Mouse (Mus musculus): ENCODE measurements around the gene Timm8a2. TPM values are rescaled to one million over a fixed set of nuclear protein-coding genes. Genes with fewer than 3 reads are reported as not detected.

Timm8a2 gene
- polyA plus RNA-seq, 1 experiment from 2014 or later: not detected

- Histone ChIP-seq H3K4me2 (ENCODE audit: low read length) (no peak overlapping the region), H3K27me3 (replicated peaks; ENCODE audit: control insufficient read depth, insufficient read depth, low read length) (no peaks in the 10 kb centered on the region), H3K27ac (ENCODE audit: low read depth, low read length) (no peak overlapping the region), H3K36me3 (ENCODE audit: control insufficient read depth, insufficient read depth, low read length) (no peaks in the 10 kb centered on the region), H3K9me3 (ENCODE audit: control insufficient read depth, low read length) (no peaks in the 10 kb centered on the region), H3K9ac (ENCODE audit: low read depth, low read length) (no peak overlapping the region), H3K4me1 (ENCODE audit: control insufficient read depth, insufficient read depth, low read depth, low read length) (no peaks in the 10 kb centered on the region), H3K4me3 (ENCODE audit: low read length) (no peak overlapping the region)
- WGBS: 89% methylated on average over 3 of the region's 3 CpGs
- no peak for ATAC-seq
Observed at GRCm38 (mm10) chr14:122041413-122041825, 6.9 kb downstream of the Timm8a2 start.

GRCm38 (mm10) chr14:122042142-122042694 is 7.7 kb downstream of the Timm8a2 start:
- no peak overlapping the region for H3K9ac ChIP-seq (ENCODE audit: low read depth, low read length)
- no peaks in the 10 kb centered on the region for H3K9me3 ChIP-seq (ENCODE audit: control insufficient read depth, low read length)
- WGBS: 83% methylated on average over 8 of the region's 8 CpGs
- H3K4me1 ChIP-seq (ENCODE audit: control insufficient read depth, insufficient read depth, low read depth, low read length): no peaks in the 10 kb centered on the region
- no peak for ATAC-seq
- no peaks in the 10 kb centered on the region for H3K27me3 ChIP-seq (replicated peaks; ENCODE audit: control insufficient read depth, insufficient read depth, low read length)
- H3K27ac ChIP-seq (ENCODE audit: low read depth, low read length): no peak overlapping the region
- no peak overlapping the region for H3K4me3 ChIP-seq (ENCODE audit: low read length)
- H3K4me2 ChIP-seq (ENCODE audit: low read length): no peak overlapping the region
- no peaks in the 10 kb centered on the region for H3K36me3 ChIP-seq (ENCODE audit: control insufficient read depth, insufficient read depth, low read length)

- Histone ChIP-seq H3K36me3 (ENCODE audit: control insufficient read depth, insufficient read depth, low read length) (no peaks in the 10 kb centered on the region), H3K27me3 (replicated peaks; ENCODE audit: control insufficient read depth, insufficient read depth, low read length) (no peaks in the 10 kb centered on the region), H3K9me3 (ENCODE audit: control insufficient read depth, low read length) (no peaks in the 10 kb centered on the region), H3K4me1 (ENCODE audit: control insufficient read depth, insufficient read depth, low read depth, low read length) (no peaks in the 10 kb centered on the region), H3K4me2 (ENCODE audit: low read length) (no peak overlapping the region), H3K9ac (ENCODE audit: low read depth, low read length) (no peak overlapping the region), H3K4me3 (ENCODE audit: low read length) (no peak overlapping the region), H3K27ac (ENCODE audit: low read depth, low read length) (no peak overlapping the region)
- 92% methylated on average over 8 of the region's 8 CpGs for WGBS
- no peak for ATAC-seq
Observed at GRCm38 (mm10) chr14:122047784-122048183, 13.3 kb downstream of the Timm8a2 start.

GRCm38 (mm10) chr14:122048816-122049215 is 14.3 kb downstream of the Timm8a2 start:
- H3K36me3 ChIP-seq (ENCODE audit: control insufficient read depth, insufficient read depth, low read length): no peaks in the 10 kb centered on the region
- H3K27ac ChIP-seq (ENCODE audit: low read depth, low read length): no peak overlapping the region
- no peaks in the 10 kb centered on the region for H3K9me3 ChIP-seq (ENCODE audit: control insufficient read depth, low read length)
- H3K27me3 ChIP-seq (replicated peaks; ENCODE audit: control insufficient read depth, insufficient read depth, low read length): no peaks in the 10 kb centered on the region
- 86% methylated on average over 9 of the region's 9 CpGs for WGBS
- H3K4me3 ChIP-seq (ENCODE audit: low read length): no peak overlapping the region
- H3K9ac ChIP-seq (ENCODE audit: low read depth, low read length): no peak overlapping the region
- H3K4me1 ChIP-seq (ENCODE audit: control insufficient read depth, insufficient read depth, low read depth, low read length): no peaks in the 10 kb centered on the region
- no peak for ATAC-seq
- no peak overlapping the region for H3K4me2 ChIP-seq (ENCODE audit: low read length)

- Histone ChIP-seq H3K9ac (ENCODE audit: low read depth, low read length) (no peak overlapping the region), H3K9me3 (ENCODE audit: control insufficient read depth, low read length) (no peaks in the 10 kb centered on the region), H3K27me3 (replicated peaks; ENCODE audit: control insufficient read depth, insufficient read depth, low read length) (no peaks in the 10 kb centered on the region), H3K4me2 (ENCODE audit: low read length) (no peak overlapping the region), H3K36me3 (ENCODE audit: control insufficient read depth, insufficient read depth, low read length) (no peaks in the 10 kb centered on the region), H3K27ac (ENCODE audit: low read depth, low read length) (no peak overlapping the region), H3K4me1 (ENCODE audit: control insufficient read depth, insufficient read depth, low read depth, low read length) (no peaks in the 10 kb centered on the region), H3K4me3 (ENCODE audit: low read length) (no peak overlapping the region)
- ATAC-seq: no peak
- 89% methylated on average over 9 of the region's 9 CpGs for WGBS
Observed at GRCm38 (mm10) chr14:122052896-122053635, 18.6 kb downstream of the Timm8a2 start.

- Histone ChIP-seq H3K27me3 (replicated peaks; ENCODE audit: control insufficient read depth, insufficient read depth, low read length) (no peaks in the 10 kb centered on the region), H3K4me3 (ENCODE audit: low read length) (no peak overlapping the region), H3K9me3 (ENCODE audit: control insufficient read depth, low read length) (no peaks in the 10 kb centered on the region), H3K36me3 (ENCODE audit: control insufficient read depth, insufficient read depth, low read length) (no peaks in the 10 kb centered on the region), H3K4me2 (ENCODE audit: low read length) (no peak overlapping the region), H3K9ac (ENCODE audit: low read depth, low read length) (no peak overlapping the region), H3K4me1 (ENCODE audit: control insufficient read depth, insufficient read depth, low read depth, low read length) (no peaks in the 10 kb centered on the region), H3K27ac (ENCODE audit: low read depth, low read length) (no peak overlapping the region)
- 79% methylated on average over 6 of the region's 6 CpGs for WGBS
- no peak for ATAC-seq
Observed at GRCm38 (mm10) chr14:122056871-122057270, 22.4 kb downstream of the Timm8a2 start.

GRCm38 (mm10) chr14:122057941-122058346 is 23.5 kb downstream of the Timm8a2 start:
- no peaks in the 10 kb centered on the region for H3K27me3 ChIP-seq (replicated peaks; ENCODE audit: control insufficient read depth, insufficient read depth, low read length)
- H3K4me2 ChIP-seq (ENCODE audit: low read length): no peak overlapping the region
- no peak overlapping the region for H3K27ac ChIP-seq (ENCODE audit: low read depth, low read length)
- H3K36me3 ChIP-seq (ENCODE audit: control insufficient read depth, insufficient read depth, low read length): no peaks in the 10 kb centered on the region
- ATAC-seq: no peak
- no peak overlapping the region for H3K4me3 ChIP-seq (ENCODE audit: low read length)
- no peaks in the 10 kb centered on the region for H3K4me1 ChIP-seq (ENCODE audit: control insufficient read depth, insufficient read depth, low read depth, low read length)
- 60% methylated on average over 2 of the region's 2 CpGs for WGBS
- H3K9ac ChIP-seq (ENCODE audit: low read depth, low read length): no peak overlapping the region
- H3K9me3 ChIP-seq (ENCODE audit: control insufficient read depth, low read length): no peaks in the 10 kb centered on the region

GRCm38 (mm10) chr14:122060642-122061041 is 26.2 kb downstream of the Timm8a2 start:
- no peaks in the 10 kb centered on the region for H3K36me3 ChIP-seq (ENCODE audit: control insufficient read depth, insufficient read depth, low read length)
- H3K4me2 ChIP-seq (ENCODE audit: low read length): no peak overlapping the region
- 12% methylated on average over 3 of the region's 3 CpGs for WGBS
- H3K9me3 ChIP-seq (ENCODE audit: control insufficient read depth, low read length): no peaks in the 10 kb centered on the region
- H3K27me3 ChIP-seq (replicated peaks; ENCODE audit: control insufficient read depth, insufficient read depth, low read length): no peaks in the 10 kb centered on the region
- H3K4me1 ChIP-seq (ENCODE audit: control insufficient read depth, insufficient read depth, low read depth, low read length): no peaks in the 10 kb centered on the region
- no peak overlapping the region for H3K27ac ChIP-seq (ENCODE audit: low read depth, low read length)
- ATAC-seq: peak; percentile 54; the same call in 1 of the 2 replicates
- H3K9ac ChIP-seq (ENCODE audit: low read depth, low read length): no peak overlapping the region
- H3K4me3 ChIP-seq (ENCODE audit: low read length): no peak overlapping the region

- no peak overlapping the region for H3K4me3 ChIP-seq (ENCODE audit: low read length)
- no peak for ATAC-seq
- no peak overlapping the region for H3K27ac ChIP-seq (ENCODE audit: low read depth, low read length)
- no peak overlapping the region for H3K9ac ChIP-seq (ENCODE audit: low read depth, low read length)
- 90% methylated on average over 6 of the region's 6 CpGs for WGBS
- H3K9me3 ChIP-seq (ENCODE audit: control insufficient read depth, low read length): no peaks in the 10 kb centered on the region
- no peaks in the 10 kb centered on the region for H3K36me3 ChIP-seq (ENCODE audit: control insufficient read depth, insufficient read depth, low read length)
- H3K4me1 ChIP-seq (ENCODE audit: control insufficient read depth, insufficient read depth, low read depth, low read length): no peaks in the 10 kb centered on the region
- H3K4me2 ChIP-seq (ENCODE audit: low read length): no peak overlapping the region
- H3K27me3 ChIP-seq (replicated peaks; ENCODE audit: control insufficient read depth, insufficient read depth, low read length): no peaks in the 10 kb centered on the region
Observed at GRCm38 (mm10) chr14:122061376-122061775, 26.9 kb downstream of the Timm8a2 start.

All from hindbrain, embryonic 16.5 days (tissue).